Mouse (Mus musculus) thymus, adult 2 months (tissue): ENCODE measurements around the gene LTO1.

Source experiments
- CTCF ChIP-seq: fragments of 200-500 bp; IDR thresholded peaks from 2 replicates; pipeline ENCODE4 v1.5.1; 2012; ENCODE audit warnings: mild to moderate bottlenecking, control low read depth, low read length, moderate library complexity, borderline replicate concordance; ENCODE audit not compliant: control insufficient read depth, poor library complexity, insufficient read depth; ENCODE audit errors: extremely low read depth
- POLR2A ChIP-seq: fragments of 200-500 bp; IDR thresholded peaks from 2 replicates; pipeline ENCODE4 v1.6.1; 2012; ENCODE audit warnings: mild to moderate bottlenecking, low read length, control low read depth, moderate library complexity; ENCODE audit not compliant: control insufficient read depth, poor library complexity, insufficient read depth; ENCODE audit errors: extremely low read depth

- TF ChIP-seq CTCF (no peak), POLR2A (no peak)
Measured at GRCm38 (mm10) chr7:144971769-144972168, 56.9 kb downstream of the LTO1 start.
